In genomic region chr11:17460024-17460919, GRCm38 (mm10) we compare ENCODE assay signal across 9 mouse cellular contexts.
DNase-seq lines count a peak whose midpoint lies in the region; ATAC-seq lines count a peak whose summit lies in the region.
"Had no signal": no experiment of that assay in that cellular context is flagged by ENCODE, and none has a peak within 500 bp of the region (broad histone marks: within the 10 kb centered on the region; RNA-seq: fewer than 3 reads in every experiment).

No protein-coding gene starts in this region.

- peak overlapping the region; percentile 23; the same call in 1 of the 2 replicates for H3K4me2 ChIP-seq in liver, embryonic 11.5 days
- no peak overlapping the region for H3K4me2 ChIP-seq in liver, embryonic 12.5 days
- peak overlapping the region; percentile 53 for H3K4me2 ChIP-seq in kidney, embryonic 16.5 days (replicated peaks; ENCODE audit: low read depth, low read length)

- 40% methylated on average over 11 of the region's 11 CpGs for WGBS in liver, embryonic 11.5 days
- 38% methylated on average over 11 of the region's 11 CpGs for WGBS in liver, embryonic 12.5 days (ENCODE audit: insufficient replicate concordance)
- 15% methylated on average over 11 of the region's 11 CpGs for WGBS in kidney, embryonic 16.5 days

- H3K36me3 ChIP-seq in liver, embryonic 11.5 days (ENCODE audit: control insufficient read depth, insufficient read depth, low read length), result no peaks in the 10 kb centered on the region
- no peaks in the 10 kb centered on the region for H3K36me3 ChIP-seq in liver, embryonic 12.5 days
- no peaks in the 10 kb centered on the region for H3K36me3 ChIP-seq in kidney, embryonic 16.5 days (ENCODE audit: insufficient read depth, low read length)

- DNase-seq in liver, embryonic 11.5 days (ENCODE audit: low spot score), result no peak
- DNase-seq in cerebellum, postnatal 10 days, result peak; percentile 64 to 82
- peak; percentile 21 for DNase-seq in heart, adult 8-10 months (ENCODE audit: low spot score)
- peak; percentile 27 for DNase-seq in lung, postnatal 36 days
- no peak for DNase-seq in natural killer cell, adult 2 months (ENCODE audit: low spot score in 2 of 2)
- no peak for DNase-seq in layer of hippocampus, postnatal 25 days (ENCODE audit: extremely low spot score in 1 of 2, low spot score in 1 of 2)

- H3K9ac ChIP-seq in liver, embryonic 11.5 days (ENCODE audit: low read depth, low read length), result no peak overlapping the region
- no peak overlapping the region for H3K9ac ChIP-seq in liver, embryonic 12.5 days
- peak overlapping the region; percentile 44; the same call in 1 of the 2 replicates for H3K9ac ChIP-seq in kidney, embryonic 16.5 days (replicated peaks; ENCODE audit: low read length)

- H3K27me3 ChIP-seq in liver, embryonic 11.5 days (replicated peaks; ENCODE audit: control insufficient read depth, insufficient read depth, low read length), result no peaks in the 10 kb centered on the region
- H3K27me3 ChIP-seq in liver, embryonic 12.5 days (replicated peaks), result no peaks in the 10 kb centered on the region
- H3K27me3 ChIP-seq in kidney, embryonic 16.5 days (ENCODE audit: insufficient read depth, low read length), result no peaks in the 10 kb centered on the region

- no peaks in the 10 kb centered on the region for H3K9me3 ChIP-seq in liver, embryonic 11.5 days (ENCODE audit: control insufficient read depth, low read length)
- no peaks in the 10 kb centered on the region for H3K9me3 ChIP-seq in liver, embryonic 12.5 days (replicated peaks)
- no peaks in the 10 kb centered on the region for H3K9me3 ChIP-seq in kidney, embryonic 16.5 days (ENCODE audit: low read length)

- H3K4me1 ChIP-seq in liver, embryonic 11.5 days (replicated peaks; ENCODE audit: control insufficient read depth, insufficient read depth, low read length), result no peaks in the 10 kb centered on the region
- H3K4me1 ChIP-seq in liver, embryonic 12.5 days, result no peaks in the 10 kb centered on the region
- H3K4me1 ChIP-seq in kidney, embryonic 16.5 days (ENCODE audit: insufficient read depth, low read length), result peaks cover 10% of the 10 kb centered on the region

- no peak overlapping the region for H3K27ac ChIP-seq in liver, embryonic 11.5 days (ENCODE audit: low read depth, low read length)
- H3K27ac ChIP-seq in liver, embryonic 12.5 days, result no peak overlapping the region
- peak overlapping the region; percentile 84 for H3K27ac ChIP-seq in kidney, embryonic 16.5 days (ENCODE audit: low read length)

- no peak for ATAC-seq in liver, embryonic 11.5 days (replicated peaks; ENCODE audit: low FRiP score)
- no peak for ATAC-seq in liver, embryonic 12.5 days
- peak; percentile 61; the same call in 1 of the 2 replicates for ATAC-seq in kidney, embryonic 16.5 days (ENCODE audit: low FRiP score, low TSS enrichment)

- no peak overlapping the region for H3K4me3 ChIP-seq in liver, embryonic 11.5 days (ENCODE audit: low read depth, low read length)
- no peak overlapping the region for H3K4me3 ChIP-seq in liver, embryonic 12.5 days
- H3K4me3 ChIP-seq in kidney, embryonic 16.5 days (ENCODE audit: low read length), result peak overlapping the region; percentile 32
- H3K4me3 ChIP-seq: myocyte had no signal

Comparison
In these comparisons a context has a peak if more than half of its experiments do, and no peak if none do; other contexts are left out.
1. DNase-seq: peak in cerebellum, postnatal 10 days (2 of 2), heart, adult 8-10 months (single experiment) and lung, postnatal 36 days (single experiment); none in liver, embryonic 11.5 days (single experiment), natural killer cell, adult 2 months (0 of 2) and layer of hippocampus, postnatal 25 days (0 of 2).